Mouse (Mus musculus) limb, embryonic 14.5 days (tissue): ENCODE measurements around the gene Col28a1. TPM values are rescaled to one million over a fixed set of nuclear protein-coding genes. Genes with fewer than 3 reads are reported as not detected.

ENCODE experiments used
- ATAC-seq: fragments of 200-750 bp; cut with Nextera tagmentation; 2 replicates; pipeline ENCODE4 v1.8.0; 2017; ENCODE audit warnings: low read depth, moderate number of reproducible peaks, moderate TSS enrichment; ENCODE audit not compliant: low FRiP score
- DNase-seq: peaks from one replicate; pipeline ENCODE4 v3.0.0-alpha.2; 2015; ENCODE audit warnings: low spot score
- H3K27ac ChIP-seq: fragments of 300-500 bp; sonication (generic); replicated peaks from 2 replicates; pipeline ENCODE4 v1.5.1; 2014; ENCODE audit warnings: low read depth, mild to moderate bottlenecking, low read length, moderate library complexity, mixed read lengths
- H3K27me3 ChIP-seq: fragments of 300-500 bp; sonication (generic); 2 replicates; pipeline ENCODE4 v1.6.1; 2014; ENCODE audit warnings: low read length, mixed read lengths; ENCODE audit not compliant: control insufficient read depth, insufficient read depth
- H3K36me3 ChIP-seq: fragments of 300-500 bp; sonication (generic); 2 replicates; pipeline ENCODE4 v1.6.1; 2014; ENCODE audit warnings: mild to moderate bottlenecking, low read length, moderate library complexity, mixed read lengths; ENCODE audit not compliant: control insufficient read depth, insufficient read depth
- H3K4me1 ChIP-seq: fragments of 300-500 bp; sonication (generic); 2 replicates; pipeline ENCODE4 v1.6.1; 2014; ENCODE audit warnings: antibody characterized with exemption, low read length, mixed read lengths; ENCODE audit not compliant: control insufficient read depth, insufficient read depth
- H3K4me2 ChIP-seq: fragments of 300-500 bp; sonication (generic); replicated peaks from 2 replicates; pipeline ENCODE4 v1.6.1; 2014; ENCODE audit warnings: low read depth, mild to moderate bottlenecking, low read length, moderate library complexity; ENCODE audit not compliant: severe bottlenecking
- H3K4me3 ChIP-seq: fragments of 300-500 bp; sonication (generic); replicated peaks from 2 replicates; pipeline ENCODE4 v1.5.1; 2014; ENCODE audit warnings: low read length
- H3K9ac ChIP-seq: fragments of 300-500 bp; sonication (generic); 2 replicates; pipeline ENCODE4 v1.6.1; 2014; ENCODE audit warnings: mild to moderate bottlenecking, low read depth, low read length, moderate library complexity; ENCODE audit not compliant: severe bottlenecking
- H3K9me3 ChIP-seq: fragments of 300-500 bp; sonication (generic); 2 replicates; pipeline ENCODE4 v1.6.1; 2016; ENCODE audit warnings: low read length; ENCODE audit not compliant: control insufficient read depth
- POLR2A ChIP-seq: fragments of 200-500 bp; IDR thresholded peaks from 2 replicates; pipeline ENCODE4 v1.8.0; 2012; ENCODE audit warnings: inconsistent platforms, mild to moderate bottlenecking, moderate library complexity, borderline replicate concordance; ENCODE audit not compliant: insufficient read depth, insufficient read length; ENCODE audit errors: extremely low read depth
- WGBS: fragments of 180-500 bp; shearing (Covaris S2); extraction: QIAGEN DNeasy Blood & Tissue Kit; methylation state at CpG from one replicate; pipeline ENCODE4 v1.1.7; 2014; 5-methylcytosine and 5-hydroxymethylcytosine counted together
- polyA plus RNA-seq, 2 experiments: library from polyadenylated mRNA; depleted of rRNA in 1 of 2; stranded (reverse) in 1 of 2; unstranded in 1 of 2; fragments of >200 nt; fragmentation: Nextera tagmentation in 1 of 2; extraction: Ambion mirVana in 1 of 2; gene quantifications; 2 replicates each; pipeline versions ENCODE4 v1.2.1 to v1.2.3; 2012 to 2014

Col28a1 gene
- polyA plus RNA-seq, 2 experiments: 0.28 to 0.49 TPM

DNA sequence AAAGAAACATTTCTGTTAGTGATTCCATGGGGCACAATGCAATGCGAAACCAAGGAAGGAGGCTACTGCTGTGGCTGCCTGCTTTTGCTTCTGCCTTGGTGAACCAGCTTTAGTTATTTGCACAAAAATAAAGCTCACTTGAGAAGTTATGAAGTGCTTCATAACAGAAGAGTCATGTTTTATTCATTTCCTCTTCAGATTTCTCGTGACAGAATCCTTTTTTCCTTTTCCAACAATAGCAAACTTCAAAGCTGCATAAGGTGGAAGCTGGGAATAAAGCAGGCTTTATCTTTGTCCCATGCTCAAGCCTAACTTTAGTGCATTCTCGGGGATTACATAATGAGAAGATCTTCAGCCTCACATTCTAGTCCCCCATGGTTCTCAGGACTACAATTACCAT lies 65.9 kb downstream of the Col28a1 start:
- DNase-seq (no peak), ATAC-seq (no peak)
- WGBS: 63% methylated on average over 3 of the region's 3 CpGs
- Histone ChIP-seq H3K27ac (no peak overlapping the region), H3K9me3 (no peaks in the 10 kb centered on the region), H3K9ac (no peak overlapping the region), H3K27me3 (no peaks in the 10 kb centered on the region), H3K4me2 (no peak overlapping the region), H3K4me3 (no peak overlapping the region), H3K36me3 (no peaks in the 10 kb centered on the region), H3K4me1 (no peaks in the 10 kb centered on the region)
- no peak for TF ChIP-seq POLR2A

DNA sequence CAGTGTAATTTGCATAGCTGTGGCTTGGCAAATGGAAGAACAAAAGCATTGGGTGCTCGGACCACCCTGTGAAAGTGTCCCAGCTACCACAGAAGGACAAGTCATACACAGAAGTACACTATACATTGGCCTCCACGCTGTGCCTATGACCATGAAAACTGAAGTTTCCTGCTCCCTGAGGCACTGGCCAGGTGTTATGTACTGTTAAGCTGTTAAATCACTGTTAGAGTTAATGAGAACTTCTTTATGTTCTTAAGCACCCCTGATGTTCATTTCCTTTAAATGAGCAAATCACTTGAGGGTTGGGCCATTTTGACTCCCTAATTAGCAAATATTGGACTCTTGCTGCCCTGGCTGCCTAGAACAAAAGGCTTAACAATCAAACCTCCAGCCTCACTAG lies 73.3 kb downstream of the Col28a1 start:
- DNase-seq: no peak
- TF ChIP-seq POLR2A: no peak
- 21% methylated on average over 2 of the region's 2 CpGs for WGBS

DNA sequence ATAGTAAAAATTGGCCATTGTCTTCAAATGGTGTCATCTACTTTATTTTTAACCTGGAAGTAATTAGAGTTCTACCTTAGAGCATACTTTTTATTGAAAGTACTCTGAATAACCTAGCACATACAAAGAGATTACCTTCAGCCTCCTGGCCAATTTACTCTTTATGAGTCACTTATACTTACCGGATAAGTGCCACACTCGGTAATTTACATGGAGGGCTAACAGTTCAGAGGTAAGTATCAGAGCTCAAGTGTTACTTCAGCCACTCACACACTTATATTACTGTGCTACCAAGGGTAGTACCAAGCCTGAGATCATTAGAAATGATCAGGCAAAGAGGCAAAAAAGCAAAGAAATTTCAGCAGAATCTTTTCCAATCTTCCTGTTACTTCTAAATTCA lies 73.8 kb downstream of the Col28a1 start:
- no peak overlapping the region for H3K27ac ChIP-seq
- 28% methylated on average over 2 of the region's 2 CpGs for WGBS
- DNase-seq: no peak
- H3K36me3 ChIP-seq: no peaks in the 10 kb centered on the region
- no peak overlapping the region for H3K4me2 ChIP-seq
- H3K4me3 ChIP-seq: no peak overlapping the region
- TF ChIP-seq POLR2A: no peak
- H3K27me3 ChIP-seq: no peaks in the 10 kb centered on the region
- H3K9me3 ChIP-seq: no peaks in the 10 kb centered on the region
- no peaks in the 10 kb centered on the region for H3K4me1 ChIP-seq
- ATAC-seq: no peak
- no peak overlapping the region for H3K9ac ChIP-seq

More for the DNA sequence above, 73.3 kb downstream of the Col28a1 start:
- no peaks in the 10 kb centered on the region for H3K27me3 ChIP-seq
- H3K9ac ChIP-seq: no peak overlapping the region
- ATAC-seq: no peak
- no peaks in the 10 kb centered on the region for H3K4me1 ChIP-seq
- no peak overlapping the region for H3K4me2 ChIP-seq
- no peak overlapping the region for H3K4me3 ChIP-seq
- H3K9me3 ChIP-seq: no peaks in the 10 kb centered on the region
- no peak overlapping the region for H3K27ac ChIP-seq
- H3K36me3 ChIP-seq: no peaks in the 10 kb centered on the region

DNA sequence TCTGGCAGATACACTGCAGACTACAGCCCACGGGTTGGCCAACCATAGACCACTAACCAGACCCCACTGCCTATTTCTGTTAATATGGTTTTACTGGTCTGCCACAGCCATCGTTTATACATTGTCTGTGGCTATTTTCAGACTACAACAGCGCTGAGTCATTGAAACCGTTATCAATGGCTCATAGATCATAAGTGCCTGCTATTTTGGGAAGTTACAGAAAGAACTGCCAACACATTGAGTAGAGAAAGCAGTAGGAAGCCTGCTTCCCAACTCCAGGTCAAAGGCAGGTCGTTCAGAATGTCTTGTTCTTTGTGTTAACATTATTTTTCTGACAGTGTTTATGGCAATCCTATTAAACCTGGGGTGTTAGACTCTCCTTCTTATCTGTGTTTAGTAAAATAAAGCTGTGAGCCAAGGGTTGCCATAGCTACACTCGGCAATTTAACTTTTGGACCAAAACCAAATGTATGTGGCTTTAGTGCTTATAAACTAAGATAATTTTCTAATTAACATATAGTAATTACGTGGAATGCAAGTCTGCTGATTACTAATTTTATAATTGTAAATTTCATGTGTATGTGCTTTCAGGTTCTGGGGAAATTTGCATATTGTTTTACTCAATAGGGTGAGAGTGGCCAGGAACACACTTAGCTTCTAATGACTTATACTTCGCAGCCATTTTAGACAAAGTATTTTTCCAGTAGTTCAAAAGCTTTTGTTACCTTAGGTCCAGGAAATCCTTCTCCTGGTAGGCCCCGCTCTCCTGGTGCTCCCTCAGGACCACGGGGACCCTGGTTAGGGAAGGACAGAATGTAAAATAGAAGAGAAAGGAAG lies 86.3 kb downstream of the Col28a1 start:
- Histone ChIP-seq H3K4me2 (no peak overlapping the region), H3K36me3 (no peaks in the 10 kb centered on the region), H3K4me3 (no peak overlapping the region), H3K4me1 (no peaks in the 10 kb centered on the region), H3K9me3 (no peaks in the 10 kb centered on the region), H3K27me3 (no peaks in the 10 kb centered on the region), H3K27ac (no peak overlapping the region), H3K9ac (no peak overlapping the region)
- ATAC-seq: no peak
- 75% methylated on average over 10 of the region's 10 CpGs for WGBS
- no peak for DNase-seq
- TF ChIP-seq POLR2A: no peak

DNA sequence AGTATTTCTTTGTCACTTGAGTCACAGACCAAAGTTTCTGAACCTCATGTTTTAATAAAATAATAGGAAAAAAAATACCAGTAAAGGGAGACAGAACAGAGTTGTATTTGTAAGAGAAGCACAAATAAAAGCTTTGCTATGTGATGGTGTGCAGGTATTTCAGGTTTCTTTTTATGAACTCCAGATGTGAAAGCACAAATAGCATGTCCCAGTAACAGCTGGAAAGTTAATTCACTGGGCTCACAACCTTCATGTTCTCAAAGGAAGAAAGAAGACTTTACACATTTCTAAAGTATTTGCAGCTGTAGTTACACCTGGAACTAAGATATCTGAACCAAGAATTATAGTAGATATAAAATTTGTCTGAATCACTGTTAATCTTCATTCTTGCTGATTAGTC lies 91.2 kb downstream of the Col28a1 start:
- Histone ChIP-seq H3K4me1 (0 out of 2 replicates have a peak, but pooled peaks cover 3% of the 10 kb centered on the region), H3K4me2 (no peak overlapping the region), H3K9ac (no peak overlapping the region), H3K36me3 (no peaks in the 10 kb centered on the region), H3K27me3 (no peaks in the 10 kb centered on the region), H3K4me3 (no peak overlapping the region), H3K9me3 (no peaks in the 10 kb centered on the region), H3K27ac (no peak overlapping the region)
- no peak for TF ChIP-seq POLR2A
- DNase-seq (no peak), ATAC-seq (peak; percentile 62; the same call in 1 of the 2 replicates)
